Mouse (Mus musculus): ENCODE measurements around the gene Sh3bp2. TPM values are rescaled to one million over a fixed set of nuclear protein-coding genes. Genes with fewer than 3 reads are reported as not detected.

The Sh3bp2 gene
- total RNA-seq, 2 experiments from 2014 or later, result 9.8 to 11.4 TPM

DNA sequence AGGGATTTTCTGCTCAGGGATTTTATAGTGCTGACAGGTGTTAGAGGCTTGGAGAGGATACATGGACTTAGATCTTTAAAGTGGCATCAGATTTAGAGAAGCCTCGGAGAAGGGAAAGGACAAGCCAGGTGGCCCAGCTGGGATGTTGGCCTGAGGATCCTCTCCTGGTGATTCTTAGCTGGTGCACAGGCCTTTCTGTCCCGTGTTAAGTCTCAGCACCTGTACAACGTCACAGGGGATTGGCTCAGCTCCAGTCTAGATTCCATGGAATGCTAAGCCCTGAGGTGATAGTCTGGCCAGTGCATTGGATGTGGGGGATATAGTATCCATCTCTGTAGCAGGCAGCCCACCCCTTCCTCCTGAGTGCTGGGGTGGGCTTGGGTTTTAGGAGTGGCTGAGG lies 82.6 kb downstream of the Sh3bp2 start:
- no peak for DNase-seq (ENCODE audit: low spot score in 2 of 2)

DNA sequence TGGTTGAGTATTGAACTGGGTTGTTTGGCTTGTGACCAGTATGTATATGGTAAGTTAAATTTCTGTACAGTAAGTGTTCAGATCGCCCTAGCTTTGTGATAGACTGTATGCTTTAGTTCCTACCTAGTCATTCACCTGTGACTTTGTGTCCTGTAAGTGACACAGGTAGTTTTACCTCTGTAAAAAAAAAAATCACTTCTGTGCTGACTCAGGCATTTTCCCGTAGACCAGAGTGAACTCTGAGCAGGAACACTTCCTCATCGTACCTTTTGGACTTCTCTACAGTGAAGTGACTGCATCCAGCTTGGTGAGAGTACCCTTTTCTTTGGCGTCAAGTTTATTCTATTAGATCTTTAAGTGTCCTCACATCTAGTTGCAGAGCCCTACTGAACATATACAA lies 84.3 kb downstream of the Sh3bp2 start:
- DNase-seq (ENCODE audit: low spot score in 2 of 2), result no peak

Small RNA genes within 50 kb of the gene (microRNA-seq; reads per million reads assigned to microRNA genes)
- 0.59 to 1.6 reads per million in 2 experiments for gene Mir7036b

Other genes starting within 250 kb of the Sh3bp2 start
- 10 to 100 TPM; 23.2 to 24.5 TPM for gene Zfyve28, start 237.4 kb upstream of the Sh3bp2 start, total RNA-seq (2021)
- under 1 TPM; 0.23 to 0.40 TPM for gene Cfap99, start 237.2 kb upstream of the Sh3bp2 start, total RNA-seq (2021)
- 10 to 100 TPM; 85.3 to 98.4 TPM for gene Rnf4, start 189.5 kb upstream of the Sh3bp2 start, total RNA-seq (2021)
- 10 to 100 TPM; 43.4 to 44.8 TPM for gene Fam193a, start 155.9 kb upstream of the Sh3bp2 start, total RNA-seq (2021)
- 10 to 100 TPM; 14.0 to 17.3 TPM for gene Tnip2, start 11.8 kb upstream of the Sh3bp2 start, total RNA-seq (2021)
- gene Add1, start 47.8 kb downstream of the Sh3bp2 start, total RNA-seq (2021), result 100 to 1,000 TPM; 348 to 373 TPM
- 10 to 100 TPM; 46.0 to 49.5 TPM for gene Mfsd10, start 111.4 kb downstream of the Sh3bp2 start, total RNA-seq (2021)
- gene Nop14, start 134.3 kb downstream of the Sh3bp2 start, total RNA-seq (2021), result 10 to 100 TPM; 18.9 to 20.5 TPM
- 1 to 10 TPM; 5.2 to 8.6 TPM for gene Grk4, start 134.5 kb downstream of the Sh3bp2 start, total RNA-seq (2021)
- 10 to 100 TPM; 63.5 to 69.8 TPM for gene Htt, start 235.9 kb downstream of the Sh3bp2 start, total RNA-seq (2021)

All from layer of hippocampus, postnatal 10 days (tissue).